Mouse (Mus musculus) stomach, embryonic 15.5 days (tissue): ENCODE measurements at regions not wholly inside any gene's neighbourhood (a gene's known extent, or its start where the extent isn't known, plus 50 kb on each side); places are given as distances from the start of the nearest gene placed in this dataset.

ENCODE experiments used
- ATAC-seq: fragments of 200-750 bp; cut with Nextera tagmentation; 2 replicates; pipeline ENCODE4 v1.8.0; 2017; ENCODE audit warnings: low read depth, moderate number of reproducible peaks, moderate TSS enrichment; ENCODE audit not compliant: insufficient read depth, low FRiP score
- H3K27ac ChIP-seq: fragments of 300-500 bp; sonication (generic); 2 replicates; pipeline ENCODE4 v1.5.1; 2015; ENCODE audit warnings: mild to moderate bottlenecking, inconsistent platforms
- H3K27me3 ChIP-seq: fragments of 300-500 bp; sonication (generic); replicated peaks from 2 replicates; pipeline ENCODE4 v1.6.1; 2015; ENCODE audit warnings: inconsistent platforms
- H3K36me3 ChIP-seq: fragments of 300-500 bp; sonication (generic); 2 replicates; pipeline ENCODE4 v1.6.1; 2015; ENCODE audit warnings: inconsistent platforms
- H3K4me1 ChIP-seq: fragments of 300-500 bp; sonication (generic); 2 replicates; pipeline ENCODE4 v1.6.1; 2015; ENCODE audit warnings: inconsistent platforms
- H3K4me2 ChIP-seq: fragments of 300-500 bp; sonication (generic); 2 replicates; pipeline ENCODE4 v1.6.1; 2015; ENCODE audit warnings: mild to moderate bottlenecking, inconsistent platforms
- H3K4me3 ChIP-seq: fragments of 300-500 bp; sonication (generic); replicated peaks from 2 replicates; pipeline ENCODE4 v1.5.1; 2015; ENCODE audit warnings: inconsistent platforms
- H3K9ac ChIP-seq: fragments of 300-500 bp; sonication (generic); 2 replicates; pipeline ENCODE4 v1.6.1; 2015; ENCODE audit warnings: inconsistent platforms
- H3K9me3 ChIP-seq: fragments of 300-500 bp; sonication (generic); 2 replicates; pipeline ENCODE4 v1.6.1; 2016; ENCODE audit warnings: inconsistent platforms
- WGBS: fragments of 180-500 bp; shearing (Covaris S2); methylation state at CpG from one replicate; pipeline ENCODE4 v1.1.7; 2015; 5-methylcytosine and 5-hydroxymethylcytosine counted together

DNA sequence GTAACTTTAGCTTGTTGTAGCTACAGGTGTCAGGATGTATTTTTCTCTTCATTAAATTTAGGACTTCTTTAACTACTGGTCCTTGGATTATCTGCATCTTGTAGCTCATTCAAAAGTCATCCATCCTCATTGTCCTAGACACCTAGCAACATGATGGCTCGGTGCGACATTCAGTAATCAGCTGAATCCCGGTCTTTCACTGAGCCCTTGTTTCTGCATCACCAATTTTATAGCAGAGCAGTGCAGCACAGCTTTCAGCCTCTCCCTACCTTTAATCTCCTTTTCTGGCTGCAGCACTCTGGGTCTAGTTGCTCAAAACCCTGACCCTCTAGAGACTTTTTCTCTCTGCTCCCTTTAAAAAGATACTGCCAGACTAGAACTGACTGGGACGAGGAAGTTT lies 543.6 kb upstream of the B3galt2 start:
- Histone ChIP-seq H3K4me2 (no peak overlapping the region), H3K9me3 (no peaks in the 10 kb centered on the region), H3K27ac (no peak overlapping the region), H3K27me3 (no peaks in the 10 kb centered on the region), H3K4me3 (no peak overlapping the region), H3K4me1 (no peaks in the 10 kb centered on the region), H3K9ac (no peak overlapping the region), H3K36me3 (no peaks in the 10 kb centered on the region)
- WGBS: 89% methylated on average over 4 of the region's 4 CpGs
- ATAC-seq: no peak

DNA sequence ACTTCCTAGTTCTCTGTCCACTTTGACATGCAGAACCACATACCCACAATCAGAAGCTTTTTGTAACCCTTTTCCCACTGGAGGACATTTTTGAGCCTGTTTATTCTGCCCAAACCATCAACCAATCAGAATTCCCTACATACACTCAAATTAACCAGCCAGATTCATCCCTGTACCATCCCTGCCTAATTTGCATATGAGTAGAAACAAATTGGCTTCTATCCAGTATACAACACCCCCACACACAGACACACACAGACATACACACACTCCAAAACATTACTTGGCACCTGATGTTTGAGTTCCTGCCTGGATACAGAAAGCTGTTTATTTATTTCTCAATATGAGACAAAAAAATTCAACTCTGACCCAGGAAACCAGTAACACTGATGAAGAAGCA lies 542.2 kb upstream of the B3galt2 start:
- Histone ChIP-seq H3K4me3 (no peak overlapping the region), H3K4me1 (no peaks in the 10 kb centered on the region), H3K4me2 (no peak overlapping the region), H3K36me3 (no peaks in the 10 kb centered on the region), H3K27me3 (no peaks in the 10 kb centered on the region), H3K27ac (no peak overlapping the region), H3K9me3 (no peaks in the 10 kb centered on the region), H3K9ac (no peak overlapping the region)
- ATAC-seq: no peak

GRCm38 (mm10) chr1:143122185-143122584 lies 518.3 kb upstream of the B3galt2 start:
- no peak overlapping the region for H3K27ac ChIP-seq
- no peak for ATAC-seq
- no peaks in the 10 kb centered on the region for H3K4me1 ChIP-seq
- H3K9me3 ChIP-seq: no peaks in the 10 kb centered on the region
- H3K9ac ChIP-seq: no peak overlapping the region
- no peak overlapping the region for H3K4me3 ChIP-seq
- no peak overlapping the region for H3K4me2 ChIP-seq
- no peaks in the 10 kb centered on the region for H3K36me3 ChIP-seq
- H3K27me3 ChIP-seq: no peaks in the 10 kb centered on the region

DNA sequence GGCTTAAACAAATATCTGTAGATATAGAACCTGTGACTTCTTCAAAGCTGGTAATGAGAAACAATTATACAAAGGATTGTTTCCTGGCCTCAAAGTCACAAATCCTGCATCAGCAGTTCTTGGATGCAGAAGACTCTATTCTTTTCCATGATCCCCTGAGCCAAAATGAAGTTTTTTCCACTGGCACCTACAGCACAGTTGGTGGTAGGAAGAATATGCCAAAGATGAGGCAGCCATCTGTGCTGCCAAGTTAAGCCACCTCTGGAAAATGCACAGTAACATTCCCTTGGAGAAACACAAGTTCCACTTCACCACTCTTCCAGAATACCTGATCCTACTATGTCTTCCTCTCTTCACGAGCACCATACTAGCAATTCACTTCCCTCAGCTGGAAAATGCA lies 510.2 kb upstream of the B3galt2 start:
- no peaks in the 10 kb centered on the region for H3K9me3 ChIP-seq
- no peaks in the 10 kb centered on the region for H3K27me3 ChIP-seq
- no peaks in the 10 kb centered on the region for H3K36me3 ChIP-seq
- WGBS: 82% methylated on average over 1 of the region's 1 CpGs
- no peak overlapping the region for H3K9ac ChIP-seq
- no peak overlapping the region for H3K4me3 ChIP-seq
- no peak overlapping the region for H3K4me2 ChIP-seq
- no peak overlapping the region for H3K27ac ChIP-seq
- no peaks in the 10 kb centered on the region for H3K4me1 ChIP-seq
- ATAC-seq: no peak

DNA sequence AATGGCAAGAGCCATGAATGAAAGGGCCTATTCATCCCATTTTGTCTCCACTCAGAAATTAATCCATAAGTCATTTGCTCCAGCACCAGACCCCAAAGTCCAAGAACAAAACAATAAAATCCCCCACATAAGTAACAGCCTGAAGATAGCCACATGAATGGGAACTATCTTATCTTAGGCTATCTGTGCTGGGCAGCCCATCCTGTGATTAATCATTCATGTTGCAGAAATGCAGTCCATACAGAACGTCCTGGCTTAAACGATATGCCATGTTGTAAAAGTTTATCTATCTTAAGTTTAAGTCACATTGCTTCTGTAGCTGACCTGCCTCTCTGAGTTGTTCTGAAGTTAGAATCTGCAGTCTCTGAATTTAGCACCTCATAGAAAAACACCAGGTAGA lies 507.7 kb upstream of the B3galt2 start:
- Histone ChIP-seq H3K4me2 (no peak overlapping the region), H3K4me1 (no peaks in the 10 kb centered on the region), H3K27ac (no peak overlapping the region), H3K27me3 (no peaks in the 10 kb centered on the region), H3K9ac (no peak overlapping the region), H3K9me3 (no peaks in the 10 kb centered on the region), H3K36me3 (no peaks in the 10 kb centered on the region), H3K4me3 (no peak overlapping the region)
- 63% methylated on average over 2 of the region's 2 CpGs for WGBS
- ATAC-seq: no peak

DNA sequence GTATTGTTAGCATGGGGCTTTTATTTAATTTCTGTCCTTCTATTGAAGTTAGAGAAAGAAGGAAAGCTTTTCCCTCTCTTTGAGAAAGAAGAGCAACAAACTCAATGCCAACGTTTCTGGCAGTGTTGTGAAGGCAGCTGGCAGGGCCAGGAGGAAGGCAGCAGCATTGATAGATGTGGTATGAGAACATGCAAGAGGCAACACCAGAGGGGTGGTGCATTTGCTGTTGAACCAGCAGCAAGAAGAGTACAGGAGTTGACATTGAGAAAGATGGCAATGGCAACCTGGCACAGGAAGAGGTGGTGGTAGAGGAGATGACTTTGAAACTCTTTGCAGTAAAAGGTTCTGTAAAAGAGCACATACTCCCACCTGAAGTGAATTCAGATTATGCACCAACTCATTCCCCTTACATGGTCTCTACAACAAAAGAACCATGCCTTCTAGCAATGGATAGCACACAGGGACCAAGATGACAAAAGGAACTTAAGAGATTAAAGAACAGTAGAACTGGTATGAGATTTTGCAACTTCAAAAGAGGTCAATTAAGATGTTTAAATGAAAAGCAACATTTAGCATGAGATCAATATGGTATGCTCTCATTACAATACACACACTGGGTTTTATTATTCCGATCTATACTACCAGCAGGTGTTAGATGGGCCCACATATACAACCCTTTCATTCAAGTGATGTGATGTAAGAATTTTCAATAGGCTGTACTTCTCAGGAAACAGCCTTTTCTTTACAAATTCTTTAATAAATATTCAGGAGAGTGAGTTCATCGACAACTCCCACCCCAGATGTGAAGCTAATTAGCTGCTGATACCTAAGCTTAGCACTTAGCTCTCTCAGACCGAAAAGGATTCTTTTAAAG lies 495.1 kb upstream of the B3galt2 start:
- Histone ChIP-seq H3K4me1 (no peaks in the 10 kb centered on the region), H3K9ac (no peak overlapping the region), H3K36me3 (no peaks in the 10 kb centered on the region), H3K9me3 (no peaks in the 10 kb centered on the region), H3K27ac (no peak overlapping the region), H3K27me3 (no peaks in the 10 kb centered on the region), H3K4me2 (no peak overlapping the region), H3K4me3 (no peak overlapping the region)
- no peak for ATAC-seq
- 60% methylated on average over 4 of the region's 4 CpGs for WGBS

DNA sequence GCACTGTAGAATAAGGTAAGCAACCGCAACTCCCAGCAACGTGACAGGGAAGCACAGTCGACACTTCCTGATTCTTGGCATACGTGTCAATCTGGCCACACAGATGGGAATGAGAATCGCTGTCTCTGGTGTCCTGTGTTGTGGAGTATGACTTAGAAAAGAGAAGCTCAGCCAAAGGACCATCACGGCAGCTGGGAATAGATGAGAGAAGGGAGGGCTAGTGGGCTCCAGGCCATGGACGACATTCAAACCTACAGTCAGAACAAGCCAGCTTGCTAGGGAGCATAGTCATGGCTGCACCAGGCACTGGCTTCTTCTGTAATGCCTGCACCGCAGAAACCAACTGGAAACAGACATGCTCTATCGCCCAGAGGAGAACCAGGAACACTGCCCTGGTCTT lies 469.2 kb upstream of the B3galt2 start:
- Histone ChIP-seq H3K27ac (no peak overlapping the region), H3K9ac (no peak overlapping the region), H3K27me3 (no peaks in the 10 kb centered on the region), H3K4me1 (no peaks in the 10 kb centered on the region), H3K36me3 (no peaks in the 10 kb centered on the region), H3K9me3 (no peaks in the 10 kb centered on the region), H3K4me3 (no peak overlapping the region), H3K4me2 (no peak overlapping the region)
- WGBS: 83% methylated on average over 9 of the region's 9 CpGs
- ATAC-seq: no peak

DNA sequence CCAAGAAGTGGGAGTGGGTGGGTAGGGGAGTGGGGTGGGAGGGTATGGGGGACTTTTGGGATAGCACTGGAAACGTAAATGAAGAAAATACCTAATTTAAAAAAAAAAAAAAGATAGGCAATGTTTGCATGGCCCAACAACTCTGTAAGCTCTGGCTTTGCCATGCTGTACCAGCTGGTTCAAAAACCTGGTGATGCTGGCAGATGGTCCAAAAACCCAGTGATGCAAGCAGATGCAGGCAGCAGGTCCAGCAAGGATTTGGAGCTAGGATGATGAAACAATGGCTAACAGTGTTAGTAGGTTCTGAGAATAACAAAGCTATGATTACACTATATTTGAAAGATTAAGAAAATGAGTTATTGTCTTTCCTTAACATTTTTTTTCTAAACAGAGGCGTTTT lies 466.6 kb upstream of the B3galt2 start:
- no peak for ATAC-seq
- WGBS: 90% methylated on average over 2 of the region's 2 CpGs
- no peaks in the 10 kb centered on the region for H3K9me3 ChIP-seq
- H3K27ac ChIP-seq: no peak overlapping the region
- H3K27me3 ChIP-seq: no peaks in the 10 kb centered on the region
- no peak overlapping the region for H3K4me2 ChIP-seq
- no peaks in the 10 kb centered on the region for H3K36me3 ChIP-seq
- H3K9ac ChIP-seq: no peak overlapping the region
- H3K4me3 ChIP-seq: no peak overlapping the region
- H3K4me1 ChIP-seq: no peaks in the 10 kb centered on the region

- no peaks in the 10 kb centered on the region for H3K36me3 ChIP-seq
- WGBS: 72% methylated on average over 3 of the region's 3 CpGs
- H3K4me1 ChIP-seq: no peaks in the 10 kb centered on the region
- no peaks in the 10 kb centered on the region for H3K9me3 ChIP-seq
- no peak overlapping the region for H3K27ac ChIP-seq
- H3K9ac ChIP-seq: no peak overlapping the region
- H3K4me3 ChIP-seq: no peak overlapping the region
- H3K4me2 ChIP-seq: no peak overlapping the region
- H3K27me3 ChIP-seq: no peaks in the 10 kb centered on the region
- ATAC-seq: no peak
Observed at GRCm38 (mm10) chr1:143192167-143192793, 448.2 kb upstream of the B3galt2 start.

GRCm38 (mm10) chr1:143200213-143200889 lies 440.1 kb upstream of the B3galt2 start:
- ATAC-seq: no peak
- Histone ChIP-seq H3K36me3 (no peaks in the 10 kb centered on the region), H3K27ac (no peak overlapping the region), H3K4me3 (no peak overlapping the region), H3K9me3 (no peaks in the 10 kb centered on the region), H3K9ac (no peak overlapping the region), H3K27me3 (no peaks in the 10 kb centered on the region), H3K4me1 (no peaks in the 10 kb centered on the region), H3K4me2 (no peak overlapping the region)
- 80% methylated on average over 4 of the region's 4 CpGs for WGBS

GRCm38 (mm10) chr1:143200971-143201370 lies 439.5 kb upstream of the B3galt2 start:
- Histone ChIP-seq H3K4me3 (no peak overlapping the region), H3K27ac (no peak overlapping the region), H3K36me3 (no peaks in the 10 kb centered on the region), H3K4me1 (no peaks in the 10 kb centered on the region), H3K9me3 (no peaks in the 10 kb centered on the region), H3K4me2 (no peak overlapping the region), H3K9ac (no peak overlapping the region), H3K27me3 (no peaks in the 10 kb centered on the region)
- 79% methylated on average over 5 of the region's 5 CpGs for WGBS
- no peak for ATAC-seq

- no peak overlapping the region for H3K4me3 ChIP-seq
- no peak overlapping the region for H3K4me2 ChIP-seq
- no peak for ATAC-seq
- H3K27ac ChIP-seq: no peak overlapping the region
- no peaks in the 10 kb centered on the region for H3K4me1 ChIP-seq
- WGBS: 77% methylated on average over 3 of the region's 3 CpGs
- H3K27me3 ChIP-seq: no peaks in the 10 kb centered on the region
- H3K36me3 ChIP-seq: no peaks in the 10 kb centered on the region
- H3K9ac ChIP-seq: no peak overlapping the region
- H3K9me3 ChIP-seq: no peaks in the 10 kb centered on the region
Observed at GRCm38 (mm10) chr1:143202182-143202581, 438.3 kb upstream of the B3galt2 start.
